Mouse (Mus musculus): ENCODE measurements at regions not wholly inside any gene's neighbourhood (a gene's known extent, or its start where the extent isn't known, plus 50 kb on each side); places are given as distances from the start of the nearest gene placed in this dataset.

DNA sequence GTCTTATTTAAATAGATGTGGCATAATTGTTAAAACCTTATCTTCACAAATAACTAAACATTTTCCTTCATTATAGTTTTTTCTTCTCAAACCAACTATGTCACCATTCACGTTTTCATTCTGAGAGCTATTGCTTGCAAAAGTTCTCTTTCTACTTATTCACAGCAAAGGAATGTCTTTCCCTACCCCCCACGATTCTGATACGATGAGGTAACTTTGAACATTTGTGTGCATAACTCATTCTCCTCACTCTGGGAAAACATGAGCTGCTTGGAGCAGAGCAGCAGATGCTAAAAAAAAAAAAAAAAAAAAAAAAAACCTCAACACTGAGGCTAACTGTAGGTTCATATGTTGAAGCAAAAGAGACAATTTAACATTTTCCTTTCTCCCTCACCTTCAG is 547.6 kb upstream of the Cited2 start:
- no peak for DNase-seq
- intact Hi-C loops (cut with DNase I; ENCODE audit: low total_unique reads) = no loop called here

- no peak for DNase-seq
- intact Hi-C loops (cut with DNase I; ENCODE audit: low total_unique reads) = no loop called here
These were observed 546.0 kb upstream of the Cited2 start for GRCm38 (mm10) chr10:17177054-17177453.

GRCm38 (mm10) chr10:17177503-17178278 is 545.3 kb upstream of the Cited2 start:
- no peak for DNase-seq
- intact Hi-C loops (cut with DNase I; ENCODE audit: low total_unique reads) = no loop called here

GRCm38 (mm10) chr10:17178627-17179026 is 544.4 kb upstream of the Cited2 start:
- no peak for DNase-seq
- intact Hi-C loops (cut with DNase I; ENCODE audit: low total_unique reads) = no loop called here

- intact Hi-C loops (cut with DNase I; ENCODE audit: low total_unique reads) = no loop called here
- no peak for DNase-seq
These were observed 538.6 kb upstream of the Cited2 start for GRCm38 (mm10) chr10:17184418-17184817.

GRCm38 (mm10) chr10:17196205-17196604 is 526.8 kb upstream of the Cited2 start:
- no peak for DNase-seq
- intact Hi-C loops (cut with DNase I; ENCODE audit: low total_unique reads) = no loop called here

DNA sequence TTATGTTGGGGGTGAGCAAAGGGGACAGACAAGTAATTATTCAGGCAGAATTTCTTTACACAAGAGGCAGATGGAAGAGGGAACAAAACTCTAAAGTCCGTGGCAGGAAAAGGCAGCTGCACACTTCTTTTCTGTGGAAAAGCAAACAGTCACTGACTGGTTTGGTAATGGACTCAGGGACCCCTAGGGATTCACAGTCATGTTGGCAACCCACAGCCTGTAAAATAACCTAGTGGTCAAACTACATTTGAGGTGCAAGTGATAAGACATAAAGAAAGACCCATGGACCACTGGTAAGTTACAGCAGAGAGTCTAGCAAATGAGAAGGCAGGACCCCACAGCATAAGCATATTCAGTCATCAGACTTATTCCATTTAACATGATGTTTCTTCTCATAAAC is 526.4 kb upstream of the Cited2 start:
- intact Hi-C loops (cut with DNase I; ENCODE audit: low total_unique reads) = no loop called here
- DNase-seq = no peak

GRCm38 (mm10) chr10:17200524-17201426 is 522.2 kb upstream of the Cited2 start:
- DNase-seq = no peak
- intact Hi-C loops (cut with DNase I; ENCODE audit: low total_unique reads) = no loop called here

GRCm38 (mm10) chr10:17201427-17201745 is 521.6 kb upstream of the Cited2 start:
- no peak for DNase-seq
- intact Hi-C loops (cut with DNase I; ENCODE audit: low total_unique reads) = no loop called here

- intact Hi-C loops (cut with DNase I; ENCODE audit: low total_unique reads) = no loop called here
These were observed 520.2 kb upstream of the Cited2 start for GRCm38 (mm10) chr10:17202556-17203415.

DNA sequence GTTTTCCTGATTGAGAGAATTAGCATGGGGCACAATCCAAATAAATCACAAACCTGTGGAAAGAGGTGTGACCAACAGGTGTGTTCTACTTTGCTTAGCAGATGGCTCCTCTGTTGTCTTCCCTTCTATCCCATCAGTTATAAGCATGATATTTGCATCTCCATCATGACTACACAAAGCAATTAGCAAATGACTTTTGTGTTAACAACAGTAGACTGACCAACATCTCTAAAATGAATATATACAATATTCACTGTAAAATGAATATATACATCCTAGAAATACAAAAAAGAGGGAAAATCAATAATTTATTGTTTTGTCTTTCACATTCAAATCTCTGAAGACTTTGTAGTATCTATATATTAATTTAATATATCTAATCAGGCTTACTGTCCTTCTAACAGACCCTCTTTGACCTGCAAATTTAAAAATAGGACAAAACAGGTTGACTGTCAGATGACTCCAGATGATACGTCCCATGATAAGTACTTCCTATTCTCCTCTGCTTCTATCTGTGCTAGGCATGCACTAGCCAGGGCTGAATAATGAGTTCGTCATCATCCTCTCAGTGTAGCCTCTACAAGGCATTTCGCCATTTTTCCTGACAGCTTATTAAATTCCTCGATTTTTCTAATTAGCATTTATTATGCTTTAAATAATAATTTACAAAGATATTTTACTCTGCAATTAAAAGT is 519.5 kb upstream of the Cited2 start:
- intact Hi-C loops (cut with DNase I; ENCODE audit: low total_unique reads) = no loop called here

More at GRCm38 (mm10) chr10:17202556-17203415, 520.2 kb upstream of the Cited2 start:
- no peak for DNase-seq

GRCm38 (mm10) chr10:17204153-17204552 is 518.9 kb upstream of the Cited2 start:
- intact Hi-C loops (cut with DNase I; ENCODE audit: low total_unique reads) = no loop called here
- DNase-seq = no peak

More for the DNA sequence above, 519.5 kb upstream of the Cited2 start:
- DNase-seq = no peak

DNA sequence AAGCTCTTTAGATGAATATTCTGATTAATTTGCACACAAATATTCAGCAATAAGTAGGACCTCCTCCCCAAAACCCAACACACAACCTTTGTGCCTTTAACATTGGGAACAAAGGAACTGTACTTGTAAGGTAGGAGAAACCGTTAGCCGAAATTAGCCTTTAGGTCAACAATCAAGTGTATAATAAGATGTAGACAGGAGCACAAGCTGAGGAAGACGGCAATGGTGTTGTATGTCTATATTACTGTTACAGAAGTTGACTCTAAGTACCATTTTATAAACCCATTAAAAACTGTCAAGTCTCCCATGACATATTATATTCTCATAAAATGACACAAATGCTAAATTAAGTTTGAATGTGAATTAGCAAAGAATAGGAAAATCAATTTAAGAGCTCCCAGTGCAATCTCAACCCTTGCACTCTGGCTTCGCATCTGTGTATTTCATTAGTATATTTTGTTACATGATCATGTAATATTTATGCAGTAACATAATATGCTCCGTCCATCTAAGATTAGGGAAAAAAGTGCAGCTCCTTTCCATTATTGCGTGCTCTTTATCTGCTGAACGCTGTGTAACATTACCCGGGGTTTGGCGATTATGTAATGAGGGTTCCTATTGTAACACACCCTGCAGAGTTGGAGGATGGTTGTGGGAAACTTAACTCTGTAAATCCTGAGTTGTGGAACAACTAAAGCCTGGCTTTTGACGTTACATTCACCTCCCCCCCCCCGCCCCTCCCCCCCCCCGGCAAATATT is 510.3 kb upstream of the Cited2 start:
- intact Hi-C loops (cut with DNase I; ENCODE audit: low total_unique reads) = no loop called here

DNA sequence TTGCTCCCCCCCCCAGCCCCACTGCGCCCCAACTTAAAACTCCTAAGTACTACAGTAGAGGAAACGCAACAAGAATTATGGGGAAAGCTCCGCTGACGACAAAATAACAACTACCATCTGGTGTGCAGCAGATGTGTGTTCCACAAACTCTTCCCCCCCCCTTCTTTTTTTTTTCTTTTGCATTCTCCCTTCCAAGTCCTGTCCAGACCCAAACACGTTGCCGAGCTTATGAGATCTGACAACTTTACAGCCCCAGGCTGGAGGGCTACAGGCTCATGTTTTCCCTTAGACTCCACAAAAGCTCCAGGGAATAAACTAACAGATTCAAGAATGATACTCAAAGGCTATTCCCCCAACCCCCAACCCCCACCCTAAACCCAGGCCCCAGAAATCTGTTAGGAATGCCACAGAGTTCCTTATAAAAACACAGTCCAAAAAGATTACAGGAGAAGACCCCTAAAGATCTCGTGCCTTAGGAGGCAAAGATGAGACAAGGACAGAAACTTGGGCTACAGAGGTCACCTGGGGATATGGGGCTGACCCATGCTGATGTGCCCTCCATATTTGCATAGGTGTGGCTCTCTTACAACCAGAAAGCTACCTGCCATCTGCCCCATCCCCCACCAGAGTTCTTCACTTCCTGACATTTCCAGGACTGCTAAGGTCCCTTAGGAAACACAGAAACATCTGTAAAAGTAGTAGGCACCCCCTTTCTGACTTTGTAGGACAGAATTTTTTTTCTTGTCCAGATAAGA is 509.5 kb upstream of the Cited2 start:
- intact Hi-C loops (cut with DNase I; ENCODE audit: low total_unique reads) = no loop called here
- no peak for DNase-seq

More for the DNA sequence above, 510.3 kb upstream of the Cited2 start:
- no peak for DNase-seq

GRCm38 (mm10) chr10:17214065-17214440 is 509.0 kb upstream of the Cited2 start:
- intact Hi-C loops (cut with DNase I; ENCODE audit: low total_unique reads) = no loop called here

GRCm38 (mm10) chr10:17215029-17215428 is 508.0 kb upstream of the Cited2 start:
- intact Hi-C loops (cut with DNase I; ENCODE audit: low total_unique reads) = no loop called here
- DNase-seq = no peak

More at GRCm38 (mm10) chr10:17214065-17214440, 509.0 kb upstream of the Cited2 start:
- no peak for DNase-seq

DNA sequence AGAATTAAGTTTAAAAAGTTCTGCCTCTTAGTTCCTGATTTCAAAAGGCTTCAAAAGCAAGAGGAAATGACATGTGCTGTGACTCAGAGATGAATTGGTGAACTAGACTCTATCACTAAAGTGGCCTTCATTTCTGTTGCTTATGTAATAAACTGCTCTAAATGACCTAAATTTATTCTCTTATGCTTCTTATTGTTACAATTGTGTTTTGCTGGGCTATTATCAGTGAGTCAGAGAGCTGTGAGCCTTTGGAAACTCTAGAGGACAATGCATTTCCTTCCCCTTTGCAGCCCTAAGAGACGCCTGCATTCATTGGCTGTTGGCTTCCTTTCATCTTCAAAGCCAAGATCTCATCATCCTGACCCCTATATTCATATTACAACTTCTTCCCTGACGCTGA is 501.5 kb upstream of the Cited2 start:
- intact Hi-C loops (cut with DNase I; ENCODE audit: low total_unique reads) = no loop called here
- no peak for DNase-seq

DNA sequence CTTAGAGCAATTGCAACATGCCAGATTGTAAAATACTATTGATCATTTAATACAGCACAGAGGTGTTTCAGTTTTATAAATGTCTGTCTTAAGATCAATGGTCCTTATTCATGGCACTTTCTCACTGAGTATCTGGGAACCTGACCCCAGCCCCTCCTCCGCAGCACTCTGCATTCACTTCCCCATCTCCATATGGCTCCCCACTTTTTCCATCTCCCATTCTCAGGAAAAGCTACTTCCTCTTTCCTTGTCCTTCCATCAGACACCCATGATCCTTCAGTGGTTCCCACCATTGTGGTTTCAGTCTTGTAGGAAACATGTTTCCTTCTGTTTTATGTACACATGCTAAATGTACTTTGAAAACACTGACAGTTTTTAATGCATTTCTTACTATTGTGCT is 497.3 kb upstream of the Cited2 start:
- intact Hi-C loops (cut with DNase I; ENCODE audit: low total_unique reads) = no loop called here
- no peak for DNase-seq

Data from gastrocnemius, postnatal 14 days (tissue).